Mouse (Mus musculus) 3134 (cell line): Measurements from ENCODE around the gene Rangrf.
"Not testable (repeated sequence)": the region's sequence is repeated elsewhere in the genome, so short reads cannot be mapped to it uniquely, and the experiment has no call there.

Experiments used
- DNase-seq: peaks from one replicate; pipeline ENCODE4 v3.0.0-alpha.2; 2011; ENCODE audit warnings: low spot score; ENCODE audit not compliant: insufficient read length; ENCODE audit errors: extremely low read depth

Gene Rangrf

DNA sequence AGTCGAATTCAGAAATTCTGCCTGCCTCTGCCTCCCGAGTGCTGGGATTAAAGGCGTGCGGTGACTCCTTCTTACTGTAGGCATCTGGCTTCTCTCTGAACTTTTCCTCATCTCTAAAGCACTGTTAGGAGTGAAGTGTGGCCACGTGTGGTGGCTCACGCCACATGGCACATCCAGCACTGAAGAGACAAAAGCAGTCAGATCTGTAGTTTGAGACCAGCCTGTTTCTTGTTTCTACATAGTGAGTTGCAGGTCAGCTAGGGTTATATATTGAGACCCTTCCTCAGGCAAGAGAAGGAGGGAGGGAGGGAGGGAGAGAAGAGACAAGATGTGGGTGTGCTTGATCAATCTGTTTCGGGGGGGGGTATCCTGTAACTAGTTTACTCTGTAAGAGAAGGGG lies at the start of gene Rangrf:
Rangrf (minus strand) TSS at position 101 of the 400 bp plus-strand sequence.
- DNase-seq, result no peak

DNA sequence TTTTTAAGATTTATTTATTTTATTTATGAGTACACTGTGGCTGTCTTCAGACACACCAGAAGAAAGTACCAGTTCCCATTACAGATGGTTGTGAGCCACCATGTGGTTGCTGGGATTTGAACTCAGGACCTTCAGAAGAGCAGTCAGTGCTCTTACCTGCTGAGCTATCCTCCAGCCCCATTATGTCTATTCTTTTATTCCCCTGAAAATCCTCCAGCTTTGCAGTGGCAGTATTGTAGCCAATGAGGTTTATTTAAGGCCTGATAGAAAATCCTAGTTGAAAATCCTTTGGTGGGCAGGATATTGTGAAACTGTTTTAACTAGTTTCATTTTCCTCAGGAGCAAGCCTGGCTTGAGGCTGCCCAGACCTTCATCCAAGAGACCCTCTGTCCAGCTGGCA lies 45.7 kb upstream of the Rangrf start:
- no peak for DNase-seq

DNA sequence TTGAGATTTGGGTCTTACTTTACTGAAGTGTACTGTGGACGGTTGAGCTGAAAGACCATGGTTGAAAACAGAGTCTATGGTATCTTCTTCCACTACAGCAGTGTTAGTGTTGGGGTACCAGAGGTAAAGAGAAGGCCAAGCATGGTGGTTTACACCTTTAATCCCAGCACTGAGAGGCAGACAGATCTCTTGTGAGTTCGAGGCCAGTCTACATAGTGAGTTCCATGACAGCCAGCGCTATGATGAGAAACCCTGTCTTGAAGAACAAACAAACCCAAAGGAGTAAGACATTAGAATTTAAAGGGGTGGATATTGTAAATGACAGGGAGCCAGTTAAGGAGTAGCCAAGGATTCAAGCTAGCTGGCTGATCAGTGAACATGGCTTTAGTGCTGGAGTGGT lies 41.8 kb upstream of the Rangrf start:
- DNase-seq, result no peak

DNA sequence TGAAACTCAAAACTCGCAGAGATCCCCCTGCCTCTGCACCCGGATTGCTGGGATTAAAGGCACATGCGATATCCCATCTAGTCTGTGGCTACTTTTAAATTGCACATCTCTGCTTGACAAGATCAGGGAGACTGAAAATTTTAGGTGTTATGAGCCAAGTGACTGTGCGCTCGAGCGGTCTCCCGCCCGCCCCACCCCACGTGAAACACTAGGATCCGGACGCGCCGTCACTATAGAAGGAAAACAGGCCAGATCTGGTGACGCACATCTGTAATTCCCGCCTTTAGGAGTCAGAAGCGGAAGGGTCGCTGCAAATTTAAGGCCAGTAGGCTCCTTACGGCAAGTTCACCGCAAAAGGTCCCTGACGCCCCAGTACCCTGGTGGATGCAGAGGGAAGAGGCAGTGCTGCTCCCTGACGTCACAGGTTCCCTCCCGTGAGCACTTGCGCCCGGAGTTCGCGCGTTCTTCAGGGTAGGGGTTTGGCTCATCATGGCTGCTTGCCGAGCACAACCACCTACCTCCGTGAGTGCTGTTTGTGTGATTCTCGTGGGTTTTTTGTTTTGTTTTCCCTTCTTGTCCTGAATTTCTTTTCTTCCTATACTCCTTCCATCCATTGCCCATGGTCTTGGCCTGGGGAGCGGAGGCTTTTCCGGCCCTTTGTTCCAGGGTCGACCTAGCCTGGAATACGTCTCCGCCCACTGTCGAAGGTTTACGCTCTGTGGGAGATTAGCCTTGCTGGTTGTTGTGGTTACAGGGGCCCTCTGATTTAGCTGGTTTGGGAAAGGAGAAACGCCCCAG lies 40.9 kb upstream of the Rangrf start, which contains the start of gene Ctc1:
Ctc1 (plus strand) TSS at position 268 of the 798 bp plus-strand sequence.
- peak; percentile 93 for DNase-seq

- peak; percentile 75 for DNase-seq
These were observed 37.2 kb upstream of the Rangrf start for GRCm38 (mm10) chr11:69012071-69012601.

DNA sequence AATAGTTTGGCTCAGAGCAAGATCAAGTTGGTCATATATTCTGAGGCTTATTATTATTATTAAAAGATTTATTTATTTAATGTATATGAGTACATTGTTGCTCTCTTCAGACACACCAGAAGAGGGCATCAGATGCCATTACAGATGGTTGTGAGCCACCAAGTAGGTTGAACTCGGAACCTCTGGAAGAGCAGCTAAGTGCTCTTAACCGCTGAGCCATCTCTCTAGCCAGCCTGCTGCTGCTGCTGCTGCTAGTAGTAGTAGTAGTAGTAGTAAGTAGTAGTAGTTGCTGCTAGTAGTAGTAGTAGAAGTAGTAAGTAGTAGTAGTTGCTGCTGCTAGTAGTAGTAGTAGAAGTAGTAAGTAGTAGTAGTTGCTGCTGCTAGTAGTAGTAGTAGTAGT lies 36.5 kb upstream of the Rangrf start:
- DNase-seq, result not testable (repeated sequence)

GRCm38 (mm10) chr11:69010400-69011323 lies 35.7 kb upstream of the Rangrf start:
- no peak for DNase-seq

GRCm38 (mm10) chr11:69009508-69009907 lies 34.5 kb upstream of the Rangrf start:
- no peak for DNase-seq

- peak; percentile 96 for DNase-seq
These were observed 33.5 kb upstream of the Rangrf start, which contains the start of gene Pfas for GRCm38 (mm10) chr11:69008182-69009121. Pfas (minus strand) TSS chr11:69008460.

- not testable (repeated sequence) for DNase-seq
These were observed 31.6 kb upstream of the Rangrf start for GRCm38 (mm10) chr11:69006575-69006974.

GRCm38 (mm10) chr11:69005193-69005592 lies 30.2 kb upstream of the Rangrf start:
- no peak for DNase-seq

DNA sequence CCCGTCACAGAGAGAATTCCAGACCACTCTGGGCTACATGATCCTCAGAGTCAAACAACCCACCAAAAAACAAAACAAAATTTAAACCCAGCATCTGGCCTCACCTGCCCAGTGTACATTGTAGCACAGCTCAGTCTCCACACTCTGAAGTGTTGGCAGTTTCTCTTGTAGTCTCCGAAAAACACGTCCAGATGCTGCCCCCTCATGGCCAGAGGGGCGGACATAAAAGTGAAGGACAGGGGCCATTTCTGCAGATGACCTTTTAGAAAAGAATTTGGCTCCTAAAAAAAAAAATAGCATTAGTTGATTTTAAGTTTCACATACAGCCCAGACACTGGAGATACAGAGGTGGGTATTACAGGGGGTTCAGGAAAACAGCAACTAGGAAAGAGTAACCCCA lies 28.6 kb upstream of the Rangrf start:
- DNase-seq, result no peak

DNA sequence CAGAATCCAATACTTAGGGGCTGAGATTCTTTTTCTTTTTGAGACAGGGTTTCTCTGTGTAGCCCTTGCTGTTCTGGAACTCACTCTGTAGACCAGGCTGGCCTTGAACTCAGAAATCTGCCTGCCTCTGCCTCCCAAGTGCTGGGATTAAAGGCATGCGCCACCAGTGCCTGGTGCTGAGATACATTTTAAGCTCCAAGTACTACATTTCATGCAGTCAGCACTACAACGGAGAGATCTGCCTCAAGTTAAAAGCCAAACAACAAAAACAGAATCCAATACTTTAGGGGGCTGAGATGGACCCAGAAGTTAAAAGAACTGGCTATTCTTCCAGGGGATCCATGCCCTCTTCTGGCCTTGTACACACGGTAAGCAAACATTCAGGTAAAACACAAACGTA lies 27.8 kb upstream of the Rangrf start:
- DNase-seq, result not testable (repeated sequence)

DNA sequence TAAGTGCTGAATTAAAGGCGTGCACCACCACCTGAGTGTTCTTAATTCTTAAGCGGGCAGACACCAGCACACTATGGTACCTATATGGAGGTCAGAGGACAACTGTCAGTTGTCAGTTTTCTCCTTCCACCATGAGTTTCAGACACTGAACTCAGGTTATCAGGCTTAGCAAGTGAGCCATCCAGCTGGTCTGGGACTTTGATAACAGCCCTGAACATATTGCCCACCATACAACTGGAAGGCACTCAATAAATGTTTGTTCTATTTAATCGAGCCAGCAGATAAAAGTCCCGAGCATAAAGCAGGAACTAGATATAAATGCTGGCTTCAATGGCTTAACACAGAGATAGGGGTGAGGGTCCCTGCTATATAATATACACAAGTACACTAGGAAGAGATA lies 22.1 kb upstream of the Rangrf start:
- DNase-seq, result no peak

DNA sequence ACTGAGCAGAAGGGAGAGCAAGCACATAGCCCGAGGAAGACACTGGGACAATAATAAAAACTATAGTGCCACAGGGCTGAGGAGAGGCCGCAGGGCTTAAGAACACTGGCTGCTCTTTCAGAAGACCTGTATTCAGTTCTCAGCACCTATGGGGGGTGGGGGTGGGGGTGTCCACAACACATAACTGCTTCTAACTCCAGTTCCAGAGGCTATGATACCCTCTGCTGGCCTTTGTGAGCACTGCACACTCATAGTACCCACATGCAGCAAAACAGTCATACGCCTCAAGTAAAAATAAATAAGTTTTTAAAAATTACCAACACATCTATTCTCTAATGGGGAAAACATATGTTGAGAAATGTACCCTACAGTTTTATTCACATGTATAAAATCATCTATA lies 19.4 kb upstream of the Rangrf start:
- DNase-seq, result no peak

DNA sequence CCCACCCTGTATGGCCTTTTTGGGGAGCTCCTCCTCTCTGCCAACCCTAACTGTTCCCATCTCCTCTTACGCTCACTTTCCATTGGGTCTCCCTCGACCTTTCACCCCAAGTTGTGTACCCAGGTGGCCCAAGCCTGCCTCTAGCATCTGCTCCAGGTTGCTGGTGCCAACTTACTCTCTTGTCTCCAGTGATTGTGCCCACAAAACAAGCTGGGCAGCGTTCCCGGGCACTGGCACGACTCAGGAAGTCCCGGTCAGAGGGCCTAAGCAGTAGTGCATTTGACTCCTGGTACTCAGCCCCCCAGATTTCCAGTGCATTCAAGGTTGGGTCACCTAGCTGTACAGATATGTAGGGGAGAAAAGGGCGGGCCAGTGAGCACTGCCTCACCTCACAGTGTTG lies 18.1 kb upstream of the Rangrf start:
- DNase-seq, result no peak

- no peak for DNase-seq
These were observed 13.4 kb upstream of the Rangrf start for GRCm38 (mm10) chr11:68988341-68988740.

DNA sequence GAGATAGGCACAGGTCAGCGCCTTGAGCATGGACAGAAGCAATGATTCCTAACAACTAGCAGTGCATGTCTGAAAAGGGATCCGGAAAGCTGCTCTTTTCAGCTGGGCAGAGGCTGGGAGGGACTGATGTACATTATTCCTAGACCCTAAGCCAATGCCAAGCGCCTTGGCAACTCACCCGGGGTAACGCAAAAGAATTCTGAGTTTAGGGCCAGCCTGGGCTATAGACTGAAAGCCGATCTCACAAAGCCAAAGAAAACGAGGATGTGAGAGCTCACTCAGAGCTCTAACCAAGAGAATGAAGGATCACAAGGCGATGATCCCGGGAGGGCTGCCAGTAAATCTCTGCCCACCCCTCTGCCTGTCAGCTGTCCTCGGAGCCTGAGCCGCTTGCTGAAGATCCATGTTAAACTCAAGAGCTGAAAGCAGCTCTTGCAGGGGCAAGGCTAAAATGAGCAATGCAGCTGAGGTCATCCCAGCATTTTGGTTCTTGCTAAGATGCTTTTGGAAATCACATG lies 12.4 kb upstream of the Rangrf start:
- no peak for DNase-seq

DNA sequence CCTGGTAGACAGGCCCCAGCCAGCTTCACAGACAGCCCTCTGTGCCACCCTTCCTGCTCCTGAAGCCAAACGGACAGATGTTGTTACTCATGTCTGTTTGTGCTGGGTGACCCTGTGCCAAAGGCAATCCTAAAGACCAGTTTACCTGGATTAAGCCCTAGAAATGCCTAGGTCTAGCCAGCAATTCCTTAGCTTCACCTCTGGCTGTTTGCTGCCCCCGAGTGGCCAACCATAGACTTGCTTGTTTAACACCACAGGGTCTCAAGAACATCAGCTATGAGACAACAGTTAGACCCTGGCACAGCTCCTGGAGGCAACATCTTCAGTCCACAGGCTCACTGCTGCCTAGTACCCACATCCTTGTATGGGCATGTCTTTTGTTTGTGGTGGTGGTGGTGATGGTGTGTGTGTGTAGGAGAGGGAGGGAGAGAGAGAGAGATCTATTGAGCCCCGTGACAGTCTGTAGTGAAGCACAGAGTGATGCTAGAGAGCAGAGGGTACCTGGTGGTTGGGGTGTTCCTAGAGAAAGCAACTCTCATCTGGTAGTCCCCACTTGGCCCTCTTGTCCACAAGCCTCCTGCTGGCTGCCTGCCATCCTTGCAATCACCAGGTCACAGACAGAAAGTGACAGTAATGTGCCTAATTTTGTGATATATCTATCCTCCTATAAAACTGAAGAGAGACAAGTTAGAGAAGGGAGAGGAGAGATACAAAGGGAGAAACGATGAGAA lies 7.8 kb upstream of the Rangrf start:
- DNase-seq, result peak; percentile 39
